Mouse (Mus musculus) intestine, postnatal 0 days (tissue): ENCODE results near the gene Herpud2. TPM values are rescaled to one million over a fixed set of nuclear protein-coding genes. Genes with fewer than 3 reads are reported as not detected.

Experiments
- ATAC-seq: fragments of 200-750 bp; cut with Nextera tagmentation; 2 replicates; pipeline ENCODE4 v1.8.0; 2017; ENCODE audit warnings: mild to moderate bottlenecking, moderate TSS enrichment, moderate library complexity
- H3K27ac ChIP-seq: fragments of 300-500 bp; sonication (generic); 2 replicates; pipeline ENCODE4 v1.5.1; 2014; ENCODE audit warnings: mild to moderate bottlenecking, low read depth, low read length, moderate library complexity
- H3K27me3 ChIP-seq: fragments of 300-500 bp; sonication (generic); replicated peaks from 2 replicates; pipeline ENCODE4 v1.6.1; 2014; ENCODE audit warnings: low read length, mixed read lengths; ENCODE audit not compliant: control insufficient read depth, insufficient read depth
- H3K36me3 ChIP-seq: fragments of 300-500 bp; sonication (generic); 2 replicates; pipeline ENCODE4 v1.6.1; 2014; ENCODE audit warnings: mild to moderate bottlenecking, moderate library complexity; ENCODE audit not compliant: control insufficient read depth, insufficient read depth
- H3K4me1 ChIP-seq: fragments of 300-500 bp; sonication (generic); replicated peaks from 2 replicates; pipeline ENCODE4 v1.6.1; 2014; ENCODE audit warnings: antibody characterized with exemption, low read length, mixed read lengths; ENCODE audit not compliant: control insufficient read depth, insufficient read depth
- H3K4me2 ChIP-seq: fragments of 300-500 bp; sonication (generic); replicated peaks from 2 replicates; pipeline ENCODE4 v1.6.1; 2014; ENCODE audit warnings: low read depth, mild to moderate bottlenecking, moderate library complexity
- H3K4me3 ChIP-seq: fragments of 300-500 bp; sonication (generic); 2 replicates; pipeline ENCODE4 v1.5.1; 2014; ENCODE audit warnings: low read depth, low read length
- H3K9ac ChIP-seq: fragments of 300-500 bp; sonication (generic); 2 replicates; pipeline ENCODE4 v1.6.1; 2014; ENCODE audit warnings: mild to moderate bottlenecking, low read depth, low read length
- H3K9me3 ChIP-seq: fragments of 300-500 bp; sonication (generic); 2 replicates; pipeline ENCODE4 v1.6.1; 2016; ENCODE audit warnings: mixed run types; ENCODE audit not compliant: control insufficient read depth
- CTCF ChIP-seq: sonication (generic); IDR thresholded peaks from 2 replicates; pipeline ENCODE4 v1.5.1; 2016; ENCODE audit warnings: low read depth, mild to moderate bottlenecking, control low read depth, antibody characterized with exemption, moderate library complexity
- WGBS: fragments of 180-500 bp; shearing (Covaris S2); extraction: QIAGEN DNeasy Blood & Tissue Kit; methylation state at CpG from one replicate; pipeline ENCODE4 v1.1.7; 2014; 5-methylcytosine and 5-hydroxymethylcytosine counted together
- polyA plus RNA-seq: library from polyadenylated mRNA; unstranded; fragments of >200 nt; fragmentation: Nextera tagmentation; extraction: Ambion mirVana; gene quantifications from 2 replicates; pipeline ENCODE4 v1.2.1, GENCODE M21; 2015

The Herpud2 gene
- polyA plus RNA-seq, 1 experiment from 2014 or later = 21.9 TPM

DNA sequence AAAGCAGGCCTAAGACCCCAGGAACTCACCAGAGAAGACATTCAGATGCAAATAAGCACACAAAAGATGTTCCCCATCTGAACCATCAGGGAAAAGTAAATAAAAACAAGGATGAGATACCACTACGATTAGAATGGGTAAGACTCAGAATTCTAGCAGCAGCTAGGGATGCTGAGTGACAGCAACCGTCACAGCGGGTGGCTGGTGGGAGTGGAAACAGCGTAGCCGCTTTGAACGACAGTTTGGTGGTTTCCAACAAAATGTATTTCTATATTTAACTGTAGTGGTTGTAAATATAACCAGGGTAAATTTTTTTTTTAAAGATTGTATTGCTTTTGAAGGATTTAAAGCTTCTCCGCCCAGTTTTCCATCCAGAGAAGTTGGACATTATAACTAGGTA, 34.2 kb upstream of the Herpud2 start:
- no peak for ATAC-seq
- no peak for TF ChIP-seq CTCF

DNA sequence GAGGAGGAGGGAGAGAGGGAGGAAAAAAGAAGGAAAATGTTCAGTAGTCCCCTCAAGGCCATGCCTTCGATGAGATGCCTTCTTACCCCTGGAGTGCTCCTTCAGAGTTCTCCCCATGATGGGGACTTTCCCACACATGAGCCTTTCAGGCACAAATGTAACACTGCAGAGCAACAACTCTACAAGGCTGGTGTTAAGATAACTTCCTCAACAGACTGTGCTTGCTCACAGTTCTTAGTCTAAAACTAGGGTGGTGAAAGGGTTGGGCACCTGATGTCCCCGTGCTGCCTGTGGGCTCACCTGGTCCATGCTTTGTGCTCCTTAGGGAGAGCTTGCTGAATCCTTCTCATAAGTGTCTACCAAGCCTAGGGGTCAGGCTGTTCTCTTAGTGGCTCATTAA, 33.0 kb upstream of the Herpud2 start:
- 85% methylated on average over 2 of the region's 2 CpGs for WGBS
- no peak for ATAC-seq

More for the DNA sequence above, 34.2 kb upstream of the Herpud2 start:
- Histone ChIP-seq H3K4me1 (no peaks in the 10 kb centered on the region), H3K4me2 (no peak overlapping the region), H3K9ac (no peak overlapping the region), H3K4me3 (no peak overlapping the region), H3K27ac (no peak overlapping the region), H3K27me3 (no peaks in the 10 kb centered on the region), H3K36me3 (no peaks in the 10 kb centered on the region), H3K9me3 (no peaks in the 10 kb centered on the region)
- WGBS = 69% methylated on average over 7 of the region's 7 CpGs

DNA sequence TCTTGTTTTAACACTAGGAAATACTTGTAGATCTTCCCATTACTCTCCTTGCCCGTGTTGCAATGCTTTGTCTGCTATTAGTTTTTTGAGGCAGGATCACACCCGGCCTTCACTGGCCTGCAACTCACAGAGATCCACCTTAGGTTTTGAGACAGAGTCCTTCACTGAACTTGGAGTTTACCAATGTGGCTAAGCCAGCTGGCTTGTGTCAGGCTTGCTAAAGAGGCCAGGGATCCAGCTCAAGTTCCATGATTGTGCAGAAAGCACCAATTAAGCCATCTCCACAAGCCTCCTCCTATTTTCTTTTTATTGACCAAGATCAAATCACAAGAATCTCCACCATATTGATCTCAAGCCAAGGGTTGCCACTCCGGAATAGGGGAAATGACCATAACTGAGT, 26.4 kb upstream of the Herpud2 start:
- 0 out of 2 replicates have a peak, but pooled peaks cover 3% of the 10 kb centered on the region for H3K4me1 ChIP-seq
- no peaks in the 10 kb centered on the region for H3K36me3 ChIP-seq
- H3K9me3 ChIP-seq = no peaks in the 10 kb centered on the region
- 90% methylated on average over 3 of the region's 3 CpGs for WGBS
- no peak for ATAC-seq
- H3K4me2 ChIP-seq = no peak overlapping the region
- H3K27me3 ChIP-seq = no peaks in the 10 kb centered on the region
- no peak overlapping the region for H3K27ac ChIP-seq
- no peak overlapping the region for H3K9ac ChIP-seq
- no peak for TF ChIP-seq CTCF
- H3K4me3 ChIP-seq = no peak overlapping the region

More for the DNA sequence above, 33.0 kb upstream of the Herpud2 start:
- Histone ChIP-seq H3K36me3 (no peaks in the 10 kb centered on the region), H3K9me3 (no peaks in the 10 kb centered on the region), H3K4me3 (no peak overlapping the region), H3K4me1 (no peaks in the 10 kb centered on the region), H3K27ac (no peak overlapping the region), H3K4me2 (no peak overlapping the region), H3K9ac (no peak overlapping the region), H3K27me3 (no peaks in the 10 kb centered on the region)
- TF ChIP-seq CTCF = no peak

DNA sequence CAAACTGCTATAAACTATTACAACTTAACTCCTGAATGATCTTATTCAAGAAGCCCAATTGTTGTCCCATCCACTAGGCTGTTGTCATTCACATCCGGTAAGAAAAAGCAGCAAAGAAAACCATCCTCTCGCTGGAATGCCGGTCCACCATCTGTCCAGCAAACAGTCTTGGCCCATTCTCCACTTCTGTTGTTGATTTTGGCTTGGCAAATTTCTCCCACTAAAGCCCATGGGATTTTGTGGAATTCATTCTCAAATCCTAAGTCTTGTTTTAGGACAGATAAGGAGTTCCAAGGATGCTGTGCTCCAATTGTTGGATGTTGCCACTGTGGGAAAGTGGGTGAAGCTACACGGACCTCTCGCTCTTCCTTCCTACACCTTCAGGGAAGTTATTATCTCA, 25.6 kb upstream of the Herpud2 start:
- Histone ChIP-seq H3K27ac (no peak overlapping the region), H3K4me3 (no peak overlapping the region), H3K4me1 (0 out of 2 replicates have a peak, but pooled peaks cover 3% of the 10 kb centered on the region), H3K4me2 (no peak overlapping the region), H3K9me3 (no peaks in the 10 kb centered on the region), H3K27me3 (no peaks in the 10 kb centered on the region), H3K9ac (no peak overlapping the region), H3K36me3 (no peaks in the 10 kb centered on the region)
- no peak for ATAC-seq
- no peak for TF ChIP-seq CTCF
- 82% methylated on average over 5 of the region's 5 CpGs for WGBS

DNA sequence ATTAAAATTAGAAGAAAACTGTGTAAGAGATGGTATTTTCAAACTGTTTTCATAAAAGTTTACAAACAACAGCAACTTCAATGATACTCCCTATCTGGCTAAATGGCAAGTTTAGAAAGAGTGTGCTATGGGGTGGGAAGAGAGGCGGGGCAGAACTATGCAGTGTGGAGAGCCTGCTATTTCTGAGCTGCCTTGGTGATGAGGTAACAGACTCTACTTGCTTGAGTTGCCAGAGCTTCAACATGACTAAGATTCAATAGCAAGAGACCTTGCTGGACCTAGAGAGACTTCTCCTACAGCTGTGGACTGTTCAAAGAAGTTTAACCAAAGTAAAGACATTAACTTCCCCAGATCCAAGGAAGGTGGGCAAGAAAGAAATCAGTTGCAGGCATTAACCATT, 24.9 kb upstream of the Herpud2 start:
- Histone ChIP-seq H3K4me1 (0 out of 2 replicates have a peak, but pooled peaks cover 3% of the 10 kb centered on the region), H3K27me3 (no peaks in the 10 kb centered on the region), H3K9me3 (no peaks in the 10 kb centered on the region), H3K9ac (no peak overlapping the region), H3K4me3 (no peak overlapping the region), H3K36me3 (no peaks in the 10 kb centered on the region), H3K27ac (no peak overlapping the region), H3K4me2 (no peak overlapping the region)
- WGBS = 64% methylated on average over 1 of the region's 1 CpGs
- TF ChIP-seq CTCF = no peak
- no peak for ATAC-seq

DNA sequence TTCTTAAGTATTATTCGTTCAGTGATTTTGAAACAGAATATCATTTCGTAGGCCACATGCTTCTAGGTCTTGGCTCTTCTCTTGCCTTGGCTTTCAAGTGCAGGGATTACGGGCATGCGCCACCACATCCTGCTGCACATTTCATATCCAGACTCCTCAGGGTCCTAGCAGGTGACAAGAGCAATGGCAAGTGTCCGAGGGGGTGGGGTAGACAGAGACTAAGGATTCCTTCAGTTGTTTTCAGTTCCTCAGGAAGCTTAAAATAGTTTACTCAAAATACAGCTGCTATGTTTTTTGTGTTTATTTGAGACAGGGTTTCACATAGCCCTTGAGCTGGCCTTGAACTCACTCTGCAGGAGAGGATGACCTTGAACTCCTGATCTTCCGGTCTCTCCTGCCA, 24.4 kb upstream of the Herpud2 start:
- H3K27me3 ChIP-seq = no peaks in the 10 kb centered on the region
- H3K27ac ChIP-seq = no peak overlapping the region
- H3K9me3 ChIP-seq = no peaks in the 10 kb centered on the region
- no peak overlapping the region for H3K4me3 ChIP-seq
- no peak for TF ChIP-seq CTCF
- no peak overlapping the region for H3K9ac ChIP-seq
- 84% methylated on average over 6 of the region's 6 CpGs for WGBS
- H3K36me3 ChIP-seq = no peaks in the 10 kb centered on the region
- no peak overlapping the region for H3K4me2 ChIP-seq
- ATAC-seq = no peak
- 0 out of 2 replicates have a peak, but pooled peaks cover 3% of the 10 kb centered on the region for H3K4me1 ChIP-seq

DNA sequence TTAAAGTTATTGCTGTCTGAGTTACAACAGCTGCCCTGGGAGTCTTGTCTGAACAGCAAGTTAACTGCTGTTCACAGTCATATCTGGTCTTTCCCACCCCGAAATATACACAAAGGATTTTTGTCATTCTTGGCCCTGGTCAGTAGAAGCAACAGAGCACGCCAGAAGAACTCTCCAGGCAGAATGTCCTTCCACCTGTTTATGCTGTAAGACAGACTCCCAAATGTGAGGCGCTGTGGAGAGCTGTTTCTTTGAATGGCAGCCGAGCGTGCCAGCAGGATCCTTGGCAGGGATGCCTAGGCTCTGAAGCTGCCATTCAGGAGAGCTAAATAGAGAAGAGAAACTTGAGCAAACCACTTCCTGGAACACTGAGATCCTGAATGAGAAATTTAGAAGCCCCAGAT, 23.4 kb upstream of the Herpud2 start:
- peak; percentile 35 for TF ChIP-seq CTCF
- no peak overlapping the region for H3K4me3 ChIP-seq
- H3K9ac ChIP-seq = no peak overlapping the region
- peak overlapping the region; percentile 10; the same call in 1 of the 2 replicates for H3K4me2 ChIP-seq
- H3K4me1 ChIP-seq = 0 out of 2 replicates have a peak, but pooled peaks cover 3% of the 10 kb centered on the region
- H3K9me3 ChIP-seq = no peaks in the 10 kb centered on the region
- peak overlapping the region; percentile 41; the same call in 1 of the 2 replicates for H3K27ac ChIP-seq
- ATAC-seq = no peak
- H3K27me3 ChIP-seq = no peaks in the 10 kb centered on the region
- 52% methylated on average over 5 of the region's 5 CpGs for WGBS
- H3K36me3 ChIP-seq = no peaks in the 10 kb centered on the region
